Mouse (Mus musculus): ENCODE results near the gene Haao. TPM values are rescaled to one million over a fixed set of nuclear protein-coding genes. Genes with fewer than 3 reads are reported as not detected.
A peak's percentile ranks its signal among the peaks of the same experiment; 100 is the strongest.

Haao gene
- polyA plus RNA-seq, 1 experiment from 2014 or later: 0.38 TPM

GRCm38 (mm10) chr17:83813050-83813449 is 34.7 kb downstream of the Haao start:
- H3K27ac ChIP-seq (ENCODE audit: low read depth): no peak overlapping the region
- no peaks in the 10 kb centered on the region for H3K4me1 ChIP-seq (replicated peaks; ENCODE audit: control insufficient read depth, insufficient read depth, low read length)
- no peaks in the 10 kb centered on the region for H3K9me3 ChIP-seq (ENCODE audit: control insufficient read depth, low read length)
- DNase-seq (ENCODE audit: low spot score) (no peak), ATAC-seq (replicated peaks; ENCODE audit: low FRiP score, low TSS enrichment, low read depth) (no peak)
- no peak overlapping the region for H3K4me2 ChIP-seq (ENCODE audit: low read length)
- WGBS: 86% methylated on average over 4 of the region's 4 CpGs
- H3K36me3 ChIP-seq (ENCODE audit: control insufficient read depth, insufficient read depth, low read length): peaks cover 15% of the 10 kb centered on the region; the same call in 1 of the 2 replicates
- H3K4me3 ChIP-seq (ENCODE audit: low read depth, low read length): no peak overlapping the region
- H3K9ac ChIP-seq (ENCODE audit: low read length): no peak overlapping the region
- H3K27me3 ChIP-seq (replicated peaks; ENCODE audit: control insufficient read depth, insufficient read depth, low read length): no peaks in the 10 kb centered on the region

GRCm38 (mm10) chr17:83812200-83812944 is 35.4 kb downstream of the Haao start:
- WGBS: 91% methylated on average over 17 of the region's 17 CpGs
- Histone ChIP-seq H3K4me2 (ENCODE audit: low read length) (no peak overlapping the region), H3K36me3 (ENCODE audit: control insufficient read depth, insufficient read depth, low read length) (peaks cover 15% of the 10 kb centered on the region; the same call in 1 of the 2 replicates), H3K9ac (ENCODE audit: low read length) (no peak overlapping the region), H3K27me3 (replicated peaks; ENCODE audit: control insufficient read depth, insufficient read depth, low read length) (no peaks in the 10 kb centered on the region), H3K4me1 (replicated peaks; ENCODE audit: control insufficient read depth, insufficient read depth, low read length) (no peaks in the 10 kb centered on the region), H3K9me3 (ENCODE audit: control insufficient read depth, low read length) (no peaks in the 10 kb centered on the region), H3K4me3 (ENCODE audit: low read depth, low read length) (no peak overlapping the region), H3K27ac (ENCODE audit: low read depth) (no peak overlapping the region)
- DNase-seq (ENCODE audit: low spot score): no peak
- no peak for ATAC-seq (replicated peaks; ENCODE audit: low FRiP score, low TSS enrichment, low read depth)

GRCm38 (mm10) chr17:83810285-83810684 is 37.5 kb downstream of the Haao start:
- peaks cover 24% of the 10 kb centered on the region for H3K36me3 ChIP-seq (ENCODE audit: control insufficient read depth, insufficient read depth, low read length)
- H3K9ac ChIP-seq (ENCODE audit: low read length): no peak overlapping the region
- H3K4me2 ChIP-seq (ENCODE audit: low read length): no peak overlapping the region
- ATAC-seq (replicated peaks; ENCODE audit: low FRiP score, low TSS enrichment, low read depth) (no peak), DNase-seq (ENCODE audit: low spot score) (no peak)
- H3K27ac ChIP-seq (ENCODE audit: low read depth): no peak overlapping the region
- 91% methylated on average over 5 of the region's 5 CpGs for WGBS
- H3K4me1 ChIP-seq (replicated peaks; ENCODE audit: control insufficient read depth, insufficient read depth, low read length): no peaks in the 10 kb centered on the region
- H3K27me3 ChIP-seq (replicated peaks; ENCODE audit: control insufficient read depth, insufficient read depth, low read length): no peaks in the 10 kb centered on the region
- no peak overlapping the region for H3K4me3 ChIP-seq (ENCODE audit: low read depth, low read length)
- H3K9me3 ChIP-seq (ENCODE audit: control insufficient read depth, low read length): no peaks in the 10 kb centered on the region

- no peaks in the 10 kb centered on the region for H3K4me1 ChIP-seq (replicated peaks; ENCODE audit: control insufficient read depth, insufficient read depth, low read length)
- no peaks in the 10 kb centered on the region for H3K9me3 ChIP-seq (ENCODE audit: control insufficient read depth, low read length)
- 88% methylated on average over 17 of the region's 17 CpGs for WGBS
- no peak overlapping the region for H3K9ac ChIP-seq (ENCODE audit: low read length)
- H3K4me3 ChIP-seq (ENCODE audit: low read depth, low read length): no peak overlapping the region
- no peak for DNase-seq (ENCODE audit: low spot score)
- ATAC-seq (replicated peaks; ENCODE audit: low FRiP score, low TSS enrichment, low read depth): no peak
- H3K27me3 ChIP-seq (replicated peaks; ENCODE audit: control insufficient read depth, insufficient read depth, low read length): no peaks in the 10 kb centered on the region
- no peak overlapping the region for H3K4me2 ChIP-seq (ENCODE audit: low read length)
- no peak overlapping the region for H3K27ac ChIP-seq (ENCODE audit: low read depth)
- peaks cover 24% of the 10 kb centered on the region for H3K36me3 ChIP-seq (ENCODE audit: control insufficient read depth, insufficient read depth, low read length)
Observed at GRCm38 (mm10) chr17:83809197-83809829, 38.5 kb downstream of the Haao start.

- DNase-seq (ENCODE audit: low spot score): no peak
- no peak for ATAC-seq (replicated peaks; ENCODE audit: low FRiP score, low TSS enrichment, low read depth)
Observed at GRCm38 (mm10) chr17:83808476-83809098, 39.2 kb downstream of the Haao start.

GRCm38 (mm10) chr17:83807778-83808398 is 39.9 kb downstream of the Haao start:
- Histone ChIP-seq H3K4me3 (ENCODE audit: low read depth, low read length) (no peak overlapping the region), H3K36me3 (ENCODE audit: control insufficient read depth, insufficient read depth, low read length) (peaks cover 24% of the 10 kb centered on the region), H3K4me1 (replicated peaks; ENCODE audit: control insufficient read depth, insufficient read depth, low read length) (no peaks in the 10 kb centered on the region), H3K4me2 (ENCODE audit: low read length) (no peak overlapping the region), H3K9me3 (ENCODE audit: control insufficient read depth, low read length) (no peaks in the 10 kb centered on the region), H3K27me3 (replicated peaks; ENCODE audit: control insufficient read depth, insufficient read depth, low read length) (no peaks in the 10 kb centered on the region), H3K9ac (ENCODE audit: low read length) (no peak overlapping the region), H3K27ac (ENCODE audit: low read depth) (no peak overlapping the region)
- WGBS: 75% methylated on average over 11 of the region's 11 CpGs
- DNase-seq (ENCODE audit: low spot score): peak; percentile 71
- no peak for ATAC-seq (replicated peaks; ENCODE audit: low FRiP score, low TSS enrichment, low read depth)

More at GRCm38 (mm10) chr17:83808476-83809098, 39.2 kb downstream of the Haao start:
- H3K27me3 ChIP-seq (replicated peaks; ENCODE audit: control insufficient read depth, insufficient read depth, low read length): no peaks in the 10 kb centered on the region
- H3K9ac ChIP-seq (ENCODE audit: low read length): no peak overlapping the region
- no peak overlapping the region for H3K4me3 ChIP-seq (ENCODE audit: low read depth, low read length)
- H3K4me2 ChIP-seq (ENCODE audit: low read length): no peak overlapping the region
- 89% methylated on average over 12 of the region's 12 CpGs for WGBS
- H3K9me3 ChIP-seq (ENCODE audit: control insufficient read depth, low read length): no peaks in the 10 kb centered on the region
- H3K27ac ChIP-seq (ENCODE audit: low read depth): no peak overlapping the region
- H3K4me1 ChIP-seq (replicated peaks; ENCODE audit: control insufficient read depth, insufficient read depth, low read length): no peaks in the 10 kb centered on the region
- H3K36me3 ChIP-seq (ENCODE audit: control insufficient read depth, insufficient read depth, low read length): peaks cover 24% of the 10 kb centered on the region

GRCm38 (mm10) chr17:83807345-83807744 is 40.4 kb downstream of the Haao start:
- no peaks in the 10 kb centered on the region for H3K27me3 ChIP-seq (replicated peaks; ENCODE audit: control insufficient read depth, insufficient read depth, low read length)
- H3K9me3 ChIP-seq (ENCODE audit: control insufficient read depth, low read length): no peaks in the 10 kb centered on the region
- peaks cover 24% of the 10 kb centered on the region for H3K36me3 ChIP-seq (ENCODE audit: control insufficient read depth, insufficient read depth, low read length)
- DNase-seq (ENCODE audit: low spot score) (no peak), ATAC-seq (replicated peaks; ENCODE audit: low FRiP score, low TSS enrichment, low read depth) (no peak)
- H3K4me3 ChIP-seq (ENCODE audit: low read depth, low read length): no peak overlapping the region
- H3K4me2 ChIP-seq (ENCODE audit: low read length): no peak overlapping the region
- no peaks in the 10 kb centered on the region for H3K4me1 ChIP-seq (replicated peaks; ENCODE audit: control insufficient read depth, insufficient read depth, low read length)
- H3K27ac ChIP-seq (ENCODE audit: low read depth): no peak overlapping the region
- H3K9ac ChIP-seq (ENCODE audit: low read length): no peak overlapping the region
- WGBS: 60% methylated on average over 7 of the region's 7 CpGs

GRCm38 (mm10) chr17:83805078-83805477 is 42.7 kb downstream of the Haao start:
- Histone ChIP-seq H3K27ac (ENCODE audit: low read depth) (no peak overlapping the region), H3K36me3 (ENCODE audit: control insufficient read depth, insufficient read depth, low read length) (peaks cover 13% of the 10 kb centered on the region; the same call in 1 of the 2 replicates), H3K9ac (ENCODE audit: low read length) (no peak overlapping the region), H3K27me3 (replicated peaks; ENCODE audit: control insufficient read depth, insufficient read depth, low read length) (no peaks in the 10 kb centered on the region), H3K4me2 (ENCODE audit: low read length) (no peak overlapping the region), H3K9me3 (ENCODE audit: control insufficient read depth, low read length) (no peaks in the 10 kb centered on the region), H3K4me3 (ENCODE audit: low read depth, low read length) (no peak overlapping the region), H3K4me1 (replicated peaks; ENCODE audit: control insufficient read depth, insufficient read depth, low read length) (no peaks in the 10 kb centered on the region)
- DNase-seq (ENCODE audit: low spot score): no peak
- no peak for ATAC-seq (replicated peaks; ENCODE audit: low FRiP score, low TSS enrichment, low read depth)
- 91% methylated on average over 9 of the region's 9 CpGs for WGBS

Data from intestine, embryonic 14.5 days (tissue).